Mouse (Mus musculus) B cell, adult 2 months (primary cell): ENCODE data around the gene Akr1c12.
"Not testable (repeated sequence)": the region's sequence is repeated elsewhere in the genome, so short reads cannot be mapped to it uniquely, and the experiment has no call there.

ENCODE experiments used
- DNase-seq, 2 experiments: peaks; one replicate each; pipeline ENCODE4 v3.0.0; 2022

Gene Akr1c12

DNA sequence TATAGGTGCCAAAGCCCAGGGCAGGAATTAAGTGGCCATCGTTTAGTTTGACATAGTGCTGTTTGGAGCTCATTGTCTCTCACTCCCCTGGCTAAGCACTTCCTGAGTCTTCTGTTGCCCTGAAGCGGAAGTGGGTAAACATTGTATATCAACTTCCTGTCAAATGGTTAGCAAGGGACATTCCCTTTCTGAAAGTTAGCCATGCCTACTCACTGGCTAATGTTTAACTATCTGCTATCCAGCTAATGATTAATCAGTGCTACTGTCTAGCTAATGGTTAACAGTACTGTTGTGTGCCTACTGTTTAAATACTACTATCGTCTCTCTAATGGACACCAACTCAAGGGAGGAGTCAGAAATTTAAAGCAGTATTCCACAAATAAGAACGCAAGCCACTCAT, at the start of gene Akr1c12:
Gene Akr1c12 (minus strand): TSS at position 150 of the 400 bp plus-strand sequence.
- DNase-seq, result no peak

GRCm38 (mm10) chr13:4318773-4319172, 39.5 kb upstream of the Akr1c12 start:
- no peak for DNase-seq

GRCm38 (mm10) chr13:4313907-4314306, 34.7 kb upstream of the Akr1c12 start:
- no peak for DNase-seq

- no peak for DNase-seq
Measured at GRCm38 (mm10) chr13:4304861-4305565, 25.8 kb upstream of the Akr1c12 start.

- no peak for DNase-seq
Measured at GRCm38 (mm10) chr13:4296991-4297390, 17.8 kb upstream of the Akr1c12 start.

DNA sequence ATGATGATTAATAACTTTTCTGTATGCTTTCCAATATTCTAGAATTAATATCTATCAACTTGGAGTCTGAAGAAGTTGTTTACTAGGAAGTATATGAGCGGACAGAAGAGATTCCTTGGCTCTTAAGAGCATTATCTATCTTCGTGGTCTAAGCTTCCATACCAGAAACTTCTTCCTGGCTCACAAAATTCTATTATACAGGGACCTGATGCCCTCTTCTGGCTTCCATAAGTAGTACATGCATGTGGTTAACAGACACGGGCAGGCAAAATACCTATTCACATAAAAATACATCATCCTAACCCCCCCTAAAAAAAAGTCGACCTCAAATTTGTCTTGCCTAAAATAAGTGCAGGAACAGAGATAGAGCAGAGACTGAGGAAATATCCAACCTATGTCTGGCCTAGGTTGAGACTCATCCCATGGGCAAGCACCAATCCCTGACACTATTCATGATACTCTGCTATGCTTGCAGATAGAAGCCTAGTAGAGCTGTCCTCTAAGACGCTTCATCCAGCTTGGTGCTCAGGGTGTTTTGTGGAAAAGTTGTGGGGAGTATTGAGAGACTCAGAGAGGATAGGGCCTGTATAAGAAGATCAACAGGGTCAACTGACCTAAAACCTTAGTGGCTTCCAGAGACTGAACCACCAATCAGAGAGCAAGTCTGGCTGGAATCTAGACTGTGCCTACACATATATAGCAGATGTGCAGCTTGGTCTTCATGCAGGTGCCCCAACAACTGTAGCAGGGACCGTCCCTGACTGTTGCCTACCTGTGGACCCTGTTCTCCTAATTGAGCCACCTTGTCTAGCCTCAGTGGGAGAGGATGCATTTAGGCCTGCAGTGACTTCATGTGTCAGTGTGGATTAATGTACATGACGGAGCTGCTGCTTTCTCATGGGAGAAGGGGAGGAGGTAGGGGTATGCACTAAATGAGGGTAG, 2.5 kb upstream of the Akr1c12 start:
- no peak for DNase-seq

GRCm38 (mm10) chr13:4277526-4277925, 1.7 kb downstream of the Akr1c12 start:
- DNase-seq, result no peak

- no peak for DNase-seq
Measured at GRCm38 (mm10) chr13:4270860-4271259, 8.4 kb downstream of the Akr1c12 start.

DNA sequence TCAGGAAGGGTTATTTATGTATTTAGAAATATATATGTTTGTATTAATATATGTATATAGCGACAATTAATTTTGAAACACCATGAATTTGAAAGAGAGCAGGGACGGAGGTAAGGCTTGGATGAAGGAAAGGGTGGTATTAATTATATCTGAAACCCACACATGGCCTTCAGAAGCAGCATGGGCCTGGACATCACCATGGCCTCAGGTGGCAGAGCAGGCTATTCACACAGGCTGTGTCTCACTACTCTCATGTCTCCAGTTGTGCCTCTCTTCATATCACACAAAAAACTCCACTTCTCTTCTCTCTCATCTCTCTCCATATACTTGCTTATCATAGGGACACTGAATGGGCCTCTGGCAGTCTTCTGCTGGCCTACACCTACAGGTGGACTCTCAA, 13.8 kb downstream of the Akr1c12 start:
- DNase-seq, result not testable (repeated sequence)

DNA sequence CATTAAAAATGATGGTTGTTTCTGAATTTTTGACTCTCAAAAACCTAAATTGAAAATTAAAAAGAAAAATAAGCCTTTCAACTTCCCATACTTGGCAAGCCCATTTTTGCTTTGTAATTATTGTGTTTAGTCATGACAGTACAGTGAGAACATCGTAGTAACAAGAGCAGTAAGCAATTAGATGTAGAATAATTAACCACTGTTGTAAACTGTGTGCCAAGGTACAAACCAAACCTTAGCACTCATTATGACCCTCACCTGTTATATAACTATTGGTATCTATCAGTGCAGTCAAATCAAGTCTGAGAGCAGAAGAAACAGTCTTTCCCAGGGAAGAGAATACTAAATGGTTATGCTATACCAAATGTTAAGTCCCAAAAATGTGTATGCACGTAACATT, 14.2 kb downstream of the Akr1c12 start:
- no peak for DNase-seq

DNA sequence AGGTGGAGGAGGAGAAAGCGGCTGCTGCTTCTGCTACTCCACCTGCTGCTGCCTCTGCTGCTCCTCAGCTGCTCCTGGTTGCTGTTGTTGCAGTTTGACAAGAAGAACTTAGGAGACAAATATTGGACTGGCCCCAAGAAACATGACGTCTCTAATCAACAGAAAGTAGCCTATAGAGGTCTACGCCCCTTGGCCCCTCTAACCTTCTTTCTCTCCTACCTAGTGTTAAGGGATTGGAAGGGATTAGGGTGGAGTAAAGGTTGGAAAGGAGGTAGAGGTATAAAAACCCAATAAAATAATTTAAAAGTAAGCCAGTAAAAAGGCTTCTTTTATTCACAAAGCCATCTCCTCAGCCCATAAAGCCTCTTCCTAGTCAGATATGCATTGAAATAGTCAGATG, 14.6 kb downstream of the Akr1c12 start:
- DNase-seq, result no peak

GRCm38 (mm10) chr13:4257349-4257748, 21.9 kb downstream of the Akr1c12 start:
- DNase-seq, result no peak

DNA sequence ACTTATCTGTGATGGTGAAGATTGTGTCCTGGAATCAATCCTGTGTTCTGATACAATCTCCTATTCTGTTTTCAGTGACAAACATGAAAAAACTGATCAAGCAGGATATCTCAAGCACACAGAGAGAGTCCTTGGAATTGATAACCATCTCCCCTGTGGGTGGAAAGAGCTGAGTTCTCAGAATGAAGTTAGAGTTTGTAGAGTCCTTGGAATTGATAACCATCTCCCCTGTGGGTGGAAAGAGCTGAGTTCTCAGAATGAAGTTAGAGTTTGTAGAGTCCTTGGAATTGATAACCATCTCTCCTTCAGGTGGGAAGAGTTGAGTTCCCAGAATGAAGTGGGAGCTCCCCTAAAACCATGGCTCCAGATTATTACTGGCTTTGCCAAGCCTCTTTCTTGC, 22.3 kb downstream of the Akr1c12 start:
- not testable (repeated sequence) for DNase-seq

DNA sequence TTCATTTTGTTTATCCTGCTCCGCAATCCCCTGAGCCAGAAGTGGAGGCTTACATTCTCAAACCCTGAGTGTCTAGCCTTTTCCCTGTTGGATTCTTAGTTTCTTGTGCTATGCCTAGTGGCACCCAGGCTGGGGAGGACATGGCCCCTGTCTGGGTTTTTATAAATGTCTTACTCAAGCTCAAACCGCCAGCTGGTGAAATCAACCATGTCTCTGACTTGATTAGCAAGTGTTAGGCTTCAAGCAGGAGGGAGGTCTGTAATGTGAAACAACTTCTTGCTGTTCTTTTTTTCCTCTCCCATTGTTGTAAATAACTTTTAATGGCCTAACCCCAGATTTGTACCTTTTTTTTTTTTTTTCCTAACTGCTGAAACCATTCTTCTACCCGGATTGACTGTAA, 29.9 kb downstream of the Akr1c12 start:
- DNase-seq, result no peak

DNA sequence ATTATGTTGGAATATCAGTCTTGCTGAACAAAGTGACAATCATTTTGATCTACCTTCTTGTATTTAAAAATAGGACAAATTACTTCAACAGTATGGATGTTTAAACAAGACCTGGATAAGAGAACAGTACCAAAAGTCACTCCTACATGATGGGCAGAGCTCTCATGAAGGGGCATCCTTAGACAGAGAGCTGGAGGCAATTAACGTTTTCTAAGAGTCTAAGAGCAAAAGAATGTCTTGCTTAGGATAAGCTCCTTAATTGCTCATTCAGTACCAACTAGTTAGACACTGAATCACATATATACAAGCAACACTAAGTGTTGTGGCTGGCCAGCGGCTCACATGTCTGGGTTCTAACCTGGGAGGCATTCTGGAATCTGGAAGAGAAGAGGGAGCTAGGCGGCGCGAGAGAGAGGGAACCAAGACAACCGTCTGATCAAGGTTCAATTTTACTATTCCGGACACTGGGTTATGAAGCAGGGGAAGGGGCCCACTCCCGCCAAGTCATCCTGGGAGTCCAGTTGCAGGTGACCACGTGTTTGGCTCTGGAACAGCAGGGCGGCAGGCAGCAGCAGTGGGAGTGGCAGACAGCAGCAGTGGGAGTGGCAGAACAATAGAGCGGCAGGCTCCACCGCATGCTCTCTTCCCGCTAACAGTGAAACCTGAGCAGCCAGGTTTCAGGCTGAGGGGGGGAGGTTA, 34.2 kb downstream of the Akr1c12 start:
- no peak for DNase-seq

- no peak for DNase-seq
Measured at GRCm38 (mm10) chr13:4233536-4234172, 45.6 kb downstream of the Akr1c12 start.

- no peak for DNase-seq
Measured at GRCm38 (mm10) chr13:4233135-4233534, 46.1 kb downstream of the Akr1c12 start.

- no peak for DNase-seq
Measured at GRCm38 (mm10) chr13:4230841-4231623, 48.2 kb downstream of the Akr1c12 start.

- no peak for DNase-seq
Measured at GRCm38 (mm10) chr13:4228441-4228840, 50.8 kb downstream of the Akr1c12 start, which contains the start of gene Akr1c19. Gene Akr1c19, plus strand, starts transcription at chr13:4228700.
